Mouse (Mus musculus) monocyte, adult 5-6 weeks (primary cell): ENCODE data around the gene Zfp146. TPM values are rescaled to one million over a fixed set of nuclear protein-coding genes. Genes with fewer than 3 reads are reported as not detected.
"Not testable (repeated sequence)": the region's sequence is repeated elsewhere in the genome, so short reads cannot be mapped to it uniquely, and the experiment has no call there.

ENCODE experiments used
- ATAC-seq: fragments of 153-309, 156-312 bp; replicated peaks from 2 replicates; pipeline ENCODE4 v1.8.0; 2017; ENCODE audit warnings: mild to moderate bottlenecking; ENCODE audit not compliant: low TSS enrichment, insufficient number of reproducible peaks, severe bottlenecking, poor library complexity, low FRiP score
- total RNA-seq: library from RNA; stranded (forward); fragments of 200-1000, 200-491, 200-594 nt; gene quantifications from 3 replicates; pipeline ENCODE4 v1.2.3, GENCODE M21; 2017

The Zfp146 gene
- total RNA-seq, 1 experiment from 2014 or later: 26.9 TPM

GRCm38 (mm10) chr7:30193581-30194100 is 24.1 kb upstream of the Zfp146 start:
- peak; percentile 67 for ATAC-seq

- ATAC-seq: no peak
Measured at GRCm38 (mm10) chr7:30193013-30193412, 23.5 kb upstream of the Zfp146 start.

- no peak for ATAC-seq
Measured at GRCm38 (mm10) chr7:30192088-30192487, 22.5 kb upstream of the Zfp146 start.

GRCm38 (mm10) chr7:30189116-30189491 is 19.6 kb upstream of the Zfp146 start:
- no peak for ATAC-seq

- no peak for ATAC-seq
Measured at GRCm38 (mm10) chr7:30188344-30189115, 19.0 kb upstream of the Zfp146 start.

GRCm38 (mm10) chr7:30184641-30185348 is 15.2 kb upstream of the Zfp146 start:
- no peak for ATAC-seq

- peak; percentile 91 for ATAC-seq
Measured at GRCm38 (mm10) chr7:30183879-30184289, 14.3 kb upstream of the Zfp146 start, which contains the start of gene Cox7a1. TSS of gene Cox7a1 (plus strand) at chr7:30184144.

- not testable (repeated sequence) for ATAC-seq
Measured at GRCm38 (mm10) chr7:30183189-30183588, 13.6 kb upstream of the Zfp146 start.

GRCm38 (mm10) chr7:30181929-30182328 is 12.4 kb upstream of the Zfp146 start:
- not testable (repeated sequence) for ATAC-seq

GRCm38 (mm10) chr7:30181308-30181707 is 11.8 kb upstream of the Zfp146 start:
- ATAC-seq: peak; percentile 66

- no peak for ATAC-seq
Measured at GRCm38 (mm10) chr7:30178256-30178655, 8.7 kb upstream of the Zfp146 start.

GRCm38 (mm10) chr7:30176474-30176873 is 6.9 kb upstream of the Zfp146 start:
- ATAC-seq: no peak

- ATAC-seq: peak; percentile 12; the same call in 1 of the 2 replicates
Measured at GRCm38 (mm10) chr7:30170283-30170951, 867 bp upstream of the Zfp146 start.

GRCm38 (mm10) chr7:30168914-30169582 is 502 bp downstream of the Zfp146 start:
- ATAC-seq: no peak

- ATAC-seq: no peak
Measured at GRCm38 (mm10) chr7:30164745-30165144, 4.8 kb downstream of the Zfp146 start.

- ATAC-seq: no peak
Measured at GRCm38 (mm10) chr7:30163113-30163512, 6.4 kb downstream of the Zfp146 start.

GRCm38 (mm10) chr7:30155507-30155906 is 14.0 kb downstream of the Zfp146 start:
- no peak for ATAC-seq

- no peak for ATAC-seq
Measured at GRCm38 (mm10) chr7:30154040-30154439, 15.5 kb downstream of the Zfp146 start.

GRCm38 (mm10) chr7:30147011-30147410 is 22.5 kb downstream of the Zfp146 start:
- ATAC-seq: no peak
